In genomic region chr10:80244791-80245399, GRCm38 (mm10) we compare ENCODE assay signal across 9 mouse cellular contexts. TPM values are rescaled to one million over a fixed set of nuclear protein-coding genes. Genes with fewer than 3 reads are reported as not detected.
A peak's percentile ranks its signal among the peaks of the same experiment; 100 is the strongest.
DNase-seq lines count a peak whose midpoint lies in the region; ATAC-seq and TF ChIP-seq lines count a peak whose summit lies in the region.
"Had no signal": no experiment of that assay in that cellular context is flagged by ENCODE, and none has a peak within 500 bp of the region (broad histone marks: within the 10 kb centered on the region; RNA-seq: fewer than 3 reads in every experiment).

No protein-coding gene starts in this region.

- peaks cover 40% of the 10 kb centered on the region for H3K36me3 ChIP-seq in thymus, adult 2 months (ENCODE audit: control insufficient read depth, insufficient read depth, low read length)
- H3K36me3 ChIP-seq in lung, postnatal 0 days (ENCODE audit: insufficient read depth, low read length) = peaks cover 23% of the 10 kb centered on the region

- no peak overlapping the region for H3K9ac ChIP-seq in lung, postnatal 0 days (replicated peaks; ENCODE audit: low read depth)

- H3K9me3 ChIP-seq in lung, postnatal 0 days (ENCODE audit: low read length) = no peaks in the 10 kb centered on the region
- H3K9me3 ChIP-seq: G1E had no signal

- TF ChIP-seq EP300 in lung, postnatal 0 days (IDR thresholded peaks at IDR 0.05) = no peak

- H3K4me2 ChIP-seq in lung, postnatal 0 days (replicated peaks; ENCODE audit: low read depth, low read length) = no peak overlapping the region

- TF ChIP-seq CTCF in thymus, adult 2 months (IDR thresholded peaks at IDR 0.05; ENCODE audit: borderline replicate concordance, control insufficient read depth, extremely low read depth, insufficient read depth, low read length, poor library complexity) = no peak
- peak; percentile 61 for TF ChIP-seq CTCF in lung, postnatal 0 days (IDR thresholded peaks at IDR 0.05)

- H3K4me3 ChIP-seq in thymus, adult 2 months (ENCODE audit: control insufficient read depth, insufficient read depth, low read length) = no peak overlapping the region
- H3K4me3 ChIP-seq in lung, postnatal 0 days (ENCODE audit: low read depth, low read length) = no peak overlapping the region

- 46% methylated on average over 5 of the region's 5 CpGs for WGBS in thymus, adult 2 months
- WGBS in lung, postnatal 0 days = 28% methylated on average over 5 of the region's 5 CpGs

- H3K27me3 ChIP-seq in thymus, adult 2 months (ENCODE audit: control insufficient read depth, insufficient read depth, low read length) = no peaks in the 10 kb centered on the region
- no peaks in the 10 kb centered on the region for H3K27me3 ChIP-seq in lung, postnatal 0 days (replicated peaks; ENCODE audit: insufficient read depth, low read length)

- H3K4me1 ChIP-seq in thymus, adult 2 months (replicated peaks; ENCODE audit: control insufficient read depth, insufficient read depth, low read length) = peaks cover under 1% of the 10 kb centered on the region
- no peaks in the 10 kb centered on the region; the same call in 1 of the 2 replicates for H3K4me1 ChIP-seq in lung, postnatal 0 days (ENCODE audit: insufficient read depth, low read depth, low read length)

- no peak for ATAC-seq in lung, postnatal 0 days
- no peak for ATAC-seq in megakaryocyte, adult 5-6 weeks (ENCODE audit: poor library complexity, severe bottlenecking)

- DNase-seq in cerebellum, adult 11-12 months = peak; percentile 75
- DNase-seq in cerebellum, adult 8-10 months = no peak
- DNase-seq in thymus, postnatal 4 days = peak; percentile 66
- DNase-seq in thymus, adult 2 months = no peak
- DNase-seq in heart, postnatal 4 days = peak; percentile 54
- peak; percentile 74 for DNase-seq in lung, postnatal 0 days (ENCODE audit: low spot score)
- DNase-seq in frontal cortex, postnatal 36 days (ENCODE audit: low spot score in 2 of 2) = no peak

- TF ChIP-seq POLR2A in thymus, adult 2 months (IDR thresholded peaks at IDR 0.05; ENCODE audit: control insufficient read depth, extremely low read depth, insufficient read depth, low read length, poor library complexity) = no peak

- no peak overlapping the region for H3K27ac ChIP-seq in thymus, adult 2 months (ENCODE audit: control insufficient read depth, insufficient read depth, low read length)
- H3K27ac ChIP-seq in lung, postnatal 0 days (ENCODE audit: low read length) = no peak overlapping the region

RNA-seq across cellular contexts. Expression of gene Ndufs7, which starts 4.0 kb away (rescaled TPM):
- 531 and 647 TPM in 2 replicates for polyA plus RNA-seq in thymus, adult 2 months (2012; rRNA removed)
- 100 to 1,000 TPM; 480 to 520 TPM for total RNA-seq in heart, postnatal 4 days (2021)
- 295 and 327 TPM in 2 replicates for polyA plus RNA-seq in lung, postnatal 0 days (2015; fragmentation: Nextera tagmentation; extraction: Ambion mirVana)
- total RNA-seq in megakaryocyte, adult 5-6 weeks (2015) = 113 and 114 TPM in 2 replicates
- 84.8 and 86.1 TPM in 2 replicates for total RNA-seq in megakaryocyte, adult 5-6 weeks (2017)

RNA-seq across cellular contexts. Expression of gene Gamt, which starts 15.9 kb away (rescaled TPM):
- polyA plus RNA-seq in thymus, adult 2 months (2012; rRNA removed) = 6.0 and 6.4 TPM in 2 replicates
- 10 to 100 TPM; 18.5 to 23.4 TPM for total RNA-seq in heart, postnatal 4 days (2021)
- 23.5 and 25.4 TPM in 2 replicates for polyA plus RNA-seq in lung, postnatal 0 days (2015; fragmentation: Nextera tagmentation; extraction: Ambion mirVana)
- 6.3 and 6.7 TPM in 2 replicates for total RNA-seq in megakaryocyte, adult 5-6 weeks (2015)
- total RNA-seq in megakaryocyte, adult 5-6 weeks (2017) = 4.4 and 10.2 TPM in 2 replicates
- total RNA-seq: G1E had no signal

RNA-seq across cellular contexts. Expression of gene Dazap1, which starts 16.4 kb away (rescaled TPM):
- 134 and 166 TPM in 2 replicates for polyA plus RNA-seq in thymus, adult 2 months (2012; rRNA removed)
- 100 to 1,000 TPM; 131 to 140 TPM for total RNA-seq in heart, postnatal 4 days (2021)
- polyA plus RNA-seq in lung, postnatal 0 days (2015; fragmentation: Nextera tagmentation; extraction: Ambion mirVana) = 37.8 and 38.1 TPM in 2 replicates
- total RNA-seq in megakaryocyte, adult 5-6 weeks (2015) = 39.0 and 41.4 TPM in 2 replicates
- total RNA-seq in megakaryocyte, adult 5-6 weeks (2017) = 187 and 200 TPM in 2 replicates

RNA-seq across cellular contexts. Expression of gene Mum1, which starts 18.7 kb away (rescaled TPM):
- 111 and 113 TPM in 2 replicates for polyA plus RNA-seq in thymus, adult 2 months (2012; rRNA removed)
- 10 to 100 TPM; 22.8 to 26.7 TPM for total RNA-seq in heart, postnatal 4 days (2021)
- 34.0 and 36.9 TPM in 2 replicates for polyA plus RNA-seq in lung, postnatal 0 days (2015; fragmentation: Nextera tagmentation; extraction: Ambion mirVana)
- 34.0 and 46.2 TPM in 2 replicates for total RNA-seq in megakaryocyte, adult 5-6 weeks (2015)
- 40.3 and 45.5 TPM in 2 replicates for total RNA-seq in megakaryocyte, adult 5-6 weeks (2017)

RNA-seq across cellular contexts. Expression of gene Rps15, which starts 47.4 kb away (rescaled TPM):
- polyA plus RNA-seq in thymus, adult 2 months (2012; rRNA removed) = 2,172 and 2,371 TPM in 2 replicates
- total RNA-seq in heart, postnatal 4 days (2021) = 1,000 to 10,000 TPM in 1 of 2 experiments, 100 to 1,000 TPM in 1; 949 to 1,003 TPM
- 651 and 741 TPM in 2 replicates for polyA plus RNA-seq in lung, postnatal 0 days (2015; fragmentation: Nextera tagmentation; extraction: Ambion mirVana)
- total RNA-seq in megakaryocyte, adult 5-6 weeks (2015) = 1,580 and 1,599 TPM in 2 replicates
- total RNA-seq in megakaryocyte, adult 5-6 weeks (2017) = 1,732 and 1,915 TPM in 2 replicates

Comparison
In these comparisons a context has a peak if more than half of its experiments do, and no peak if none do; other contexts are left out.
1. DNase-seq: peak in cerebellum, adult 11-12 months (single experiment), thymus, postnatal 4 days (single experiment), heart, postnatal 4 days (single experiment) and lung, postnatal 0 days (single experiment); none in cerebellum, adult 8-10 months (single experiment), thymus, adult 2 months (single experiment) and frontal cortex, postnatal 36 days (0 of 2).
2. RNA of gene Ndufs7, which starts 4.0 kb away (total RNA-seq): 480 to 520 TPM in heart, postnatal 4 days; 84.8 to 114 TPM in megakaryocyte, adult 5-6 weeks; every median in the first group is over 4 times any median in the second.